15 mouse cellular contexts compared by ENCODE assay signal in genomic region chr13:105250767-105251166, GRCm38 (mm10). TPM values are rescaled to one million over a fixed set of nuclear protein-coding genes. Genes with fewer than 3 reads are reported as not detected.
A peak's percentile ranks its signal among the peaks of the same experiment; 100 is the strongest.
DNase-seq lines count a peak whose midpoint lies in the region; ATAC-seq lines count a peak whose summit lies in the region.
"Had no signal": no experiment of that assay in that cellular context is flagged by ENCODE, and none has a peak within 500 bp of the region (broad histone marks: within the 10 kb centered on the region; RNA-seq: fewer than 3 reads in every experiment).

No protein-coding gene starts in this region.

- H3K4me2 ChIP-seq in heart, embryonic 12.5 days: peak overlapping the region; percentile 61
- peak overlapping the region; percentile 38; the same call in 1 of the 2 replicates for H3K4me2 ChIP-seq in midbrain, embryonic 13.5 days (replicated peaks)
- H3K4me2 ChIP-seq: limb, embryonic 13.5 days had no signal

- H3K9ac ChIP-seq in heart, embryonic 12.5 days: no peak overlapping the region
- H3K9ac ChIP-seq in midbrain, embryonic 13.5 days (replicated peaks): no peak overlapping the region
- H3K9ac ChIP-seq: limb, embryonic 13.5 days; liver, postnatal 0 days had no signal

- H3K4me1 ChIP-seq in heart, embryonic 12.5 days (replicated peaks): peaks cover 8% of the 10 kb centered on the region; the same call in 1 of the 2 replicates
- 0 out of 2 replicates have a peak, but pooled peaks cover 10% of the 10 kb centered on the region for H3K4me1 ChIP-seq in heart, embryonic 10.5 days
- H3K4me1 ChIP-seq in hindbrain, embryonic 10.5 days (replicated peaks): peaks cover 27% of the 10 kb centered on the region
- H3K4me1 ChIP-seq in midbrain, embryonic 13.5 days (replicated peaks): peaks cover 26% of the 10 kb centered on the region
- H3K4me1 ChIP-seq: limb, embryonic 13.5 days had no signal

- H3K27me3 ChIP-seq in heart, embryonic 12.5 days (replicated peaks): no peaks in the 10 kb centered on the region
- H3K27me3 ChIP-seq in heart, embryonic 10.5 days (ENCODE audit: insufficient read depth, poor library complexity, severe bottlenecking): no peaks in the 10 kb centered on the region
- H3K27me3 ChIP-seq in hindbrain, embryonic 10.5 days (ENCODE audit: insufficient read depth, poor library complexity, severe bottlenecking): no peaks in the 10 kb centered on the region
- H3K27me3 ChIP-seq in midbrain, embryonic 13.5 days: no peaks in the 10 kb centered on the region
- H3K27me3 ChIP-seq: limb, embryonic 13.5 days had no signal

- no peak for DNase-seq in heart, embryonic 10.5 days (ENCODE audit: low spot score)
- peak; percentile 37 for DNase-seq in brain, adult 2 months (ENCODE audit: low read depth, low spot score)
- DNase-seq in hindbrain, embryonic 10.5 days (ENCODE audit: low spot score): no peak
- no peak for DNase-seq in cerebellum, adult 9-11 months
- DNase-seq in urinary bladder, postnatal 36 days (ENCODE audit: low spot score in 2 of 2): no peak
- no peak for DNase-seq in thymus, postnatal 25 days
- DNase-seq: adrenal gland, postnatal 36 days; cerebellum, adult 18-20 months; gastrocnemius, postnatal 25 days; kidney, postnatal 25 days; liver, postnatal 0 days; right cerebral cortex, postnatal 14 days had no signal

- no peaks in the 10 kb centered on the region for H3K9me3 ChIP-seq in heart, embryonic 12.5 days (replicated peaks)
- H3K9me3 ChIP-seq in heart, embryonic 10.5 days: no peaks in the 10 kb centered on the region
- H3K9me3 ChIP-seq in hindbrain, embryonic 10.5 days: no peaks in the 10 kb centered on the region
- no peaks in the 10 kb centered on the region for H3K9me3 ChIP-seq in midbrain, embryonic 13.5 days
- H3K9me3 ChIP-seq: limb, embryonic 13.5 days had no signal

- no peaks in the 10 kb centered on the region for H3K36me3 ChIP-seq in heart, embryonic 12.5 days
- no peaks in the 10 kb centered on the region for H3K36me3 ChIP-seq in heart, embryonic 10.5 days
- no peaks in the 10 kb centered on the region for H3K36me3 ChIP-seq in hindbrain, embryonic 10.5 days
- H3K36me3 ChIP-seq in midbrain, embryonic 13.5 days: peaks cover 3% of the 10 kb centered on the region

- no peak overlapping the region for H3K4me3 ChIP-seq in heart, embryonic 12.5 days
- H3K4me3 ChIP-seq in heart, embryonic 10.5 days: no peak overlapping the region
- no peak overlapping the region for H3K4me3 ChIP-seq in hindbrain, embryonic 10.5 days
- H3K4me3 ChIP-seq in midbrain, embryonic 13.5 days (replicated peaks): no peak overlapping the region
- H3K4me3 ChIP-seq: limb, embryonic 13.5 days had no signal

- H3K27ac ChIP-seq in heart, embryonic 12.5 days (ENCODE audit: poor library complexity, severe bottlenecking): no peak overlapping the region
- no peak overlapping the region for H3K27ac ChIP-seq in heart, embryonic 10.5 days
- H3K27ac ChIP-seq in hindbrain, embryonic 10.5 days: peak overlapping the region; percentile 80
- peak overlapping the region; percentile 64 for H3K27ac ChIP-seq in midbrain, embryonic 13.5 days
- H3K27ac ChIP-seq: limb, embryonic 13.5 days had no signal

- 42% methylated on average over 4 of the region's 4 CpGs for WGBS in heart, embryonic 12.5 days
- WGBS in heart, embryonic 10.5 days: 48% methylated on average over 4 of the region's 4 CpGs
- 58% methylated on average over 4 of the region's 4 CpGs for WGBS in hindbrain, embryonic 10.5 days
- WGBS in midbrain, embryonic 13.5 days: 28% methylated on average over 4 of the region's 4 CpGs

- ATAC-seq in heart, embryonic 12.5 days (ENCODE audit: insufficient number of reproducible peaks, low FRiP score): no peak
- peak; percentile 24 for ATAC-seq in midbrain, embryonic 13.5 days
- ATAC-seq: liver, postnatal 0 days had no signal

RNA-seq across cellular contexts. Expression of gene Rnf180, which starts 43.8 kb away (rescaled TPM):
- polyA plus RNA-seq in heart, embryonic 12.5 days (2016; fragmentation: Nextera tagmentation; extraction: Ambion mirVana): 2.4 and 3.2 TPM in 2 replicates
- 1.5 and 3.2 TPM in 2 replicates for polyA plus RNA-seq in heart, embryonic 10.5 days (2016; fragmentation: Nextera tagmentation; extraction: Ambion mirVana)
- polyA plus RNA-seq in hindbrain, embryonic 10.5 days (2016; fragmentation: Nextera tagmentation; extraction: Ambion mirVana): 6.0 and 8.9 TPM in 2 replicates
- polyA plus RNA-seq in midbrain, embryonic 13.5 days (2015; fragmentation: Nextera tagmentation; extraction: Ambion mirVana): 19.7 and 22.5 TPM in 2 replicates

Comparison
In these comparisons a context has a peak if more than half of its experiments do, and no peak if none do; other contexts are left out.
1. H3K27ac ChIP-seq: peak in hindbrain, embryonic 10.5 days (single experiment) and midbrain, embryonic 13.5 days (single experiment); none in heart, embryonic 12.5 days (single experiment) and heart, embryonic 10.5 days (single experiment).